Mouse (Mus musculus) CH12F3 (cell line): ENCODE measurements around the gene Scn4a.

Source experiments
- in situ Hi-C: fragments of 300-500 bp; cut with MboI; formaldehyde crosslinking; loops from 2 replicates; pipeline ENCODE4 v1.14.3; 2020; ENCODE audit warnings: low sequenced_read_pairs

Scn4a gene

GRCm38 (mm10) chr11:106274971-106275411, 78.1 kb downstream of the Scn4a start:
- in situ Hi-C loops, result no loop called here

GRCm38 (mm10) chr11:106274374-106274773, 78.7 kb downstream of the Scn4a start:
- in situ Hi-C loops, result no loop called here

DNA sequence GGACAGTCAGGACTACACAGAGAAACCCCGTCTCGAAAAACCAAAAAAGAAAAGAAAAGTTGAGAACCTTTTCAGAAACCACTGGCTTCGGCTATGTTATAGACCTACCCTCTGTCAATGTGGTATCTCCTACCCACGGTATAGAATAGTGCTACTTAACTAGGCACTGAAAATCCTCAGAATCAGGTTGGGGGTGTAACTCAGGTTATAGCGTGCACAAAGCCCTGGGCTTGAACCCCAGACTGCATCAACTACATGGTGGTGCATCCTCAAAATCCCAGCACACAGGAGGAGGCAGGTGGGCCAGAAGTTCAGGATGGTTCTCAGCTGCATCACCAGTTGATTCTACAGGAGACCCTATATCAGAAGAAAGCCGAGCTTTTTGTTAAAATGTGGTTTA, 79.3 kb downstream of the Scn4a start:
- in situ Hi-C loops, result no loop called here

DNA sequence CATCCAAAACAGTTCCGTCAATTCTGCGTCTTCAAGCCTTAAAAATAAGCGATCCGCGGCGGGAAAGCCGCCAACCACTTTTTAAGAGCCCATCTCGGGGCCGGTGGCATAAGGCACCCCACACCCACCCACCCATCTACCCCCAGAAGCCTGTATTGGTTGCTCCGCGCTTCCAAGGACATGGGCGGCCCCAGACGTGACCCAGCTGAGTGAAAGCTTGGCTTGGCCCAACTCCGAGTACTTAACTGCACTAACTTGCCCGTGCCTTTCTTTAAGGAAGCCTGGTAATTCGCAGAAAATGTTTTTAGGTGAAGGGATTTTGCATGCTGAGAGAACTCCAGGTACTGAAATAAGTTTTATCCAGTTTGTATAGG, 79.8 kb downstream of the Scn4a start:
- in situ Hi-C loops, result no loop called here

GRCm38 (mm10) chr11:106272644-106273310, 80.3 kb downstream of the Scn4a start, which contains the start of gene Smarcd2:
Gene Smarcd2, minus strand, starts transcription at chr11:106272972.
- in situ Hi-C loops, result no loop called here

DNA sequence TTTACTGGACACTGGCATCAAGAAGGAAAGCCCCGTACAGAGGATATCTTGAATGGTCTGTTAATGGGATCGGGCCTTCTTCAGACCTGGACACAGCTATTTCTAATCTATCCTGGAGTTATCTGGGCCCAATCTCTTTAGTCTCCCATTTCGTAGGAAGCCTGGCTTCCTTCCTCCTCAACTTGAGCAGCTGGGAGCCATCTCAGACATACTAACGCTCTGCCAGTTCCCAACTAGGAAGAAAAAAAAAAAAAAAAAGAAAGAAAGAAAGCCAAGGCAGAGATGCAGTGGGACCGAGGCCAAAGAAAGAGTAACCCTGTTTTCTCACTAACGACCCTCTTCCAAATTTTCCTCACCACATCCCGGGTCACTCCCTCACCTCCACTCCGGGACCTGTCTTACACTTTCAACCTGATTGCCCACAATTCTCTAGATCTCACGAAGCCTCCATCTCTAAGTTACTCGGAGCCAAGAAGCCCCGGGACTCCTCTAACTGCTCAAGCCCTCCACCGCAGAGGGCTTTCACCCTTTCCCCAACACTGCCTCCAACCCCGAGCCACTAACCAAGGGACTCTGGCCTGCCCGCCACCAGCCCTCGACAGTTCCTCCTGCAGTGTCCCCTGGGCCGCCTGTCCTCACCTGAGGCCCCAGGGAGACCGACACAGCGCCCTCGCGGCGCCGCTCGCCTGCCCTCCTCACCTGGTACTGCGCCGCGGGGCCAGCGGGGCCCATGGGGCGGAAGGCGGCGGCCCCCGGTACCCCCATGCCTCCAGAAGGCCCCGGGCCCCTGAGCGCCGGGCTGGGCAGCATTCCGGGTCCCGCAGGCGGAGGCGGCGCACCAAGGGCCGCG, 81.1 kb downstream of the Scn4a start:
- in situ Hi-C loops, result no loop called here

- in situ Hi-C loops, result no loop called here
These were observed 81.8 kb downstream of the Scn4a start for GRCm38 (mm10) chr11:106271131-106271793.

DNA sequence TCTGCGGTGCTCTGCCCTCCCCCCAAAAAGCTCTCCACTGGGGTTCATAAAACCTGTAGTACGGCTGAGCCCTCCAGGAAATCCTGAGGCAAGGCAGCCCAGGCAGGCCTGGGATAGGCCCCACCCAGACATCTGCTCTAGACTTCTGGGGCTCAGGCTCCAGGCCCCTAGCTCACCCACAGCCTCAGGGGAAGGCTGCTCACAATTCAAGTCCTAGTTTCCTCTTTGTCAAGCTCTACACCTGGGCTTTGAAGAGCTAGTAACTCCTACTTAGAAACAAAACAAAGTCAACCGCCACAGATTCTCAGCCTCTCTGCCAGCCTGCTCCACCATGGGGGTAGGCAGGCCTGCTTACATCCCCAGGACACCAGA, 84.0 kb downstream of the Scn4a start:
- in situ Hi-C loops, result no loop called here
